Mouse (Mus musculus): ENCODE results near the gene Slc27a5. TPM values are rescaled to one million over a fixed set of nuclear protein-coding genes. Genes with fewer than 3 reads are reported as not detected.

Slc27a5 gene
- polyA plus RNA-seq, 1 experiment, result not detected

DNA sequence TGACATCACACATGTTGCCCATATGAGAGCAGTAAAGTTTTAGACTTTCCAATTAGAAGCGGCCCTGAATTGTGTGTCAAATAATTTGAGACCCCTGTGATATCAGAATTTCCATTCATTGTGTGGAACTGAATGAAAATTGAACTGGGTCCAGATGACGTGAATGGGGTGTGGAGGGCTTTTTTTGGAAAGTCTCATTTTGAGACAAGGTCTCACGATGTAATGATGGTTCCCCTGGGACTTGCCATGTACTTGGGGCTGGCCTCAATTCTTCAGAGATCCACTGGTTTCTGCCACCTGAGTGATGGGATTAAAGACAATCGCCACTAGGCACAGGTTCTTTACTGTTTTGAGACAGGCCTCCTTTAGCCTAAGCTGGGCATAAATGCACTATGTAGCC lies 57.4 kb downstream of the Slc27a5 start:
- Histone ChIP-seq H3K4me1 (ENCODE audit: control insufficient read depth, insufficient read depth, insufficient read length, low read length) (no peaks in the 10 kb centered on the region), H3K4me3 (ENCODE audit: insufficient read depth, low read depth, low read length) (no peak overlapping the region), H3K27ac (replicated peaks; ENCODE audit: low read depth, low read length) (no peak overlapping the region)

Other genes with a start within 250 kb of the Slc27a5 start
- not detected in 2 replicates for gene Zscan18, start 194.6 kb downstream of the Slc27a5 start, polyA plus RNA-seq (2012; ENCODE audit: insufficient read depth, insufficient read length, missing spikeins)
- 2.1 and 4.2 TPM in 2 replicates for gene Zfp329, start 179.3 kb downstream of the Slc27a5 start, polyA plus RNA-seq (2012; ENCODE audit: insufficient read depth, insufficient read length, missing spikeins)
- 12.2 and 15.1 TPM in 2 replicates for gene Zfp110, start 163.4 kb downstream of the Slc27a5 start, polyA plus RNA-seq (2012; ENCODE audit: insufficient read depth, insufficient read length, missing spikeins)
- gene Zfp128, start 117.0 kb downstream of the Slc27a5 start, polyA plus RNA-seq (2012; ENCODE audit: insufficient read depth, insufficient read length, missing spikeins), result 2.0 and 2.5 TPM in 2 replicates
- gene Zscan22, start 100.4 kb downstream of the Slc27a5 start, polyA plus RNA-seq (2012; ENCODE audit: insufficient read depth, insufficient read length, missing spikeins), result 3.0 and 3.6 TPM in 2 replicates
- gene Rps5, start 75.9 kb downstream of the Slc27a5 start, polyA plus RNA-seq (2012; ENCODE audit: insufficient read depth, insufficient read length, missing spikeins), result 533 and 648 TPM in 2 replicates
- not detected in 2 replicates for gene Rnf225, start 70.8 kb downstream of the Slc27a5 start, polyA plus RNA-seq (2012; ENCODE audit: insufficient read depth, insufficient read length, missing spikeins)
- gene Zfp324, start 32.4 kb downstream of the Slc27a5 start, polyA plus RNA-seq (2012; ENCODE audit: insufficient read depth, insufficient read length, missing spikeins), result 1.4 and 2.7 TPM in 2 replicates
- 0.55 and 1.2 TPM in 2 replicates for gene Zfp446, start 20.3 kb downstream of the Slc27a5 start, polyA plus RNA-seq (2012; ENCODE audit: insufficient read depth, insufficient read length, missing spikeins)
- gene Trim28, start 922 bp upstream of the Slc27a5 start, polyA plus RNA-seq (2012; ENCODE audit: insufficient read depth, insufficient read length, missing spikeins), result 39.4 and 56.3 TPM in 2 replicates
- 2.1 and 4.0 TPM in 2 replicates for gene Zbtb45, start 11.8 kb upstream of the Slc27a5 start, polyA plus RNA-seq (2012; ENCODE audit: insufficient read depth, insufficient read length, missing spikeins)
- 194 and 239 TPM in 2 replicates for gene Chmp2a, start 36.6 kb upstream of the Slc27a5 start, polyA plus RNA-seq (2012; ENCODE audit: insufficient read depth, insufficient read length, missing spikeins)
- 258 and 293 TPM in 2 replicates for gene Ube2m, start 40.1 kb upstream of the Slc27a5 start, polyA plus RNA-seq (2012; ENCODE audit: insufficient read depth, insufficient read length, missing spikeins)
- not detected in 2 replicates for gene Mzf1, start 56.6 kb upstream of the Slc27a5 start, polyA plus RNA-seq (2012; ENCODE audit: insufficient read depth, insufficient read length, missing spikeins)
- gene Vmn1r85, start 97.0 kb upstream of the Slc27a5 start, polyA plus RNA-seq (2012; ENCODE audit: insufficient read depth, insufficient read length, missing spikeins), result 0.16 TPM in 1 of 2 replicates, not detected in the other
- gene Vmn1r86, start 121.7 kb upstream of the Slc27a5 start, polyA plus RNA-seq (2012; ENCODE audit: insufficient read depth, insufficient read length, missing spikeins), result not detected in 2 replicates
- gene Vmn1r87, start 142.0 kb upstream of the Slc27a5 start, polyA plus RNA-seq (2012; ENCODE audit: insufficient read depth, insufficient read length, missing spikeins), result not detected in 2 replicates
- gene Vmn1r88, start 161.4 kb upstream of the Slc27a5 start, polyA plus RNA-seq (2012; ENCODE audit: insufficient read depth, insufficient read length, missing spikeins), result not detected in 2 replicates
- not detected in 2 replicates for gene Vmn1r89, start 214.8 kb upstream of the Slc27a5 start, polyA plus RNA-seq (2012; ENCODE audit: insufficient read depth, insufficient read length, missing spikeins)

Data from brown adipose tissue, adult 24 weeks (tissue).